ENCODE assay signal across 8 mouse cellular contexts in the genomic region with DNA sequence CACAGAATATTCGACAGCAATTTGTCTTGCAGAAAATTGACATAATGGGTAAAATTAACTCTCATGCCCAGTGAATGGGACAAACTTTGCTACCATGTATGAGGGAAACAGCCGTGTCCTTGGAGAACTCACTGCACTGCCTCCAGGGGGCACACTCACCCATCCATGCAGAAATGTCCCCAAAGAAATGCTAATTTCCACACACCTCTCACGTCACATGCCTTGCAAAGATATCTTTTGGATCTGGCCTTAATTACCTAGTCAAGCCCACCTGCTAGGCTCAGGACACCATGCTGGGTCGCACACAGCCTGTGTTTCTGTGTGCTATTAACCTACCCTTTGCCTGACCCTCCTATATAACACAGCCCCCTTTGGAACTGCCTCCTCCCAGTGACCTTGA.
A peak's percentile ranks its signal among the peaks of the same experiment; 100 is the strongest.
DNase-seq lines count a peak whose midpoint lies in the region; TF ChIP-seq lines count a peak whose summit lies in the region.
"Had no signal": no experiment of that assay in that cellular context is flagged by ENCODE, and none has a peak within 500 bp of the region (broad histone marks: within the 10 kb centered on the region; RNA-seq: fewer than 3 reads in every experiment).

No protein-coding gene starts in this region.

- peak in 1 of 2 experiments; percentile 60 for DNase-seq in layer of hippocampus, adult 2 months (ENCODE audit: low spot score in 2 of 2)
- no peak for DNase-seq in layer of hippocampus, adult 8-10 months (ENCODE audit: low spot score in 2 of 2)
- peak; percentile 71 for DNase-seq in ES-CJ7 (ENCODE audit: low read depth, low spot score)
- DNase-seq in adrenal gland, postnatal 10 days = peak; percentile 50
- DNase-seq in kidney, postnatal 4 days = peak; percentile 52 to 63
- DNase-seq in testis, postnatal 10 days (ENCODE audit: low spot score) = peak; percentile 54
- no peak for DNase-seq in heart, embryonic 10.5 days (ENCODE audit: low spot score)

- no peak overlapping the region for H3K27ac ChIP-seq in layer of hippocampus, adult 2 months
- H3K27ac ChIP-seq in heart, embryonic 10.5 days = no peak overlapping the region
- H3K27ac ChIP-seq: heart, embryonic 13.5 days had no signal

- 64% methylated on average over 4 of the region's 4 CpGs for WGBS in heart, embryonic 10.5 days

- peak; percentile 82 for TF ChIP-seq CTCF in layer of hippocampus, adult 2 months (conservative IDR thresholded peaks at IDR 0.05)

- H3K27me3 ChIP-seq in heart, embryonic 10.5 days (ENCODE audit: insufficient read depth, poor library complexity, severe bottlenecking) = peaks cover 5% of the 10 kb centered on the region; the same call in 1 of the 2 replicates

- no peak overlapping the region for H3K4me3 ChIP-seq in layer of hippocampus, adult 2 months
- H3K4me3 ChIP-seq in heart, embryonic 10.5 days = no peak overlapping the region
- H3K4me3 ChIP-seq: heart, embryonic 13.5 days had no signal

- H3K9me3 ChIP-seq in heart, embryonic 10.5 days = no peaks in the 10 kb centered on the region
- H3K9me3 ChIP-seq: heart, embryonic 13.5 days had no signal

- no peaks in the 10 kb centered on the region for H3K36me3 ChIP-seq in heart, embryonic 10.5 days
- H3K36me3 ChIP-seq: heart, embryonic 13.5 days had no signal

- no peaks in the 10 kb centered on the region for H3K4me1 ChIP-seq in heart, embryonic 10.5 days
- H3K4me1 ChIP-seq: heart, embryonic 13.5 days had no signal

Comparison
In these comparisons a context has a peak if more than half of its experiments do, and no peak if none do; other contexts are left out.
1. DNase-seq: peak in ES-CJ7 (single experiment), adrenal gland, postnatal 10 days (single experiment), kidney, postnatal 4 days (2 of 2) and testis, postnatal 10 days (single experiment); none in layer of hippocampus, adult 8-10 months (0 of 2) and heart, embryonic 10.5 days (single experiment).